Mouse (Mus musculus) midbrain, embryonic 15.5 days (tissue): ENCODE measurements around the gene Samd4b. TPM values are rescaled to one million over a fixed set of nuclear protein-coding genes. Genes with fewer than 3 reads are reported as not detected.

Experiments used
- ATAC-seq: fragments of 200-750 bp; cut with Nextera tagmentation; replicated peaks from 2 replicates; pipeline ENCODE4 v1.8.0; 2017; ENCODE audit warnings: moderate TSS enrichment
- H3K27ac ChIP-seq: fragments of 300-500 bp; sonication (generic); 2 replicates; pipeline ENCODE4 v1.5.1; 2015; ENCODE audit warnings: mild to moderate bottlenecking, inconsistent platforms
- H3K27me3 ChIP-seq: fragments of 300-500 bp; sonication (generic); replicated peaks from 2 replicates; pipeline ENCODE4 v1.6.1; 2015; ENCODE audit warnings: inconsistent platforms
- H3K36me3 ChIP-seq: fragments of 300-500 bp; sonication (generic); replicated peaks from 2 replicates; pipeline ENCODE4 v1.6.1; 2015; ENCODE audit warnings: inconsistent platforms
- H3K4me1 ChIP-seq: fragments of 300-500 bp; sonication (generic); 2 replicates; pipeline ENCODE4 v1.6.1; 2015; ENCODE audit warnings: inconsistent platforms
- H3K4me2 ChIP-seq: fragments of 300-500 bp; sonication (generic); 2 replicates; pipeline ENCODE4 v1.6.1; 2015; ENCODE audit warnings: inconsistent platforms, mild to moderate bottlenecking, moderate library complexity
- H3K4me3 ChIP-seq: fragments of 300-500 bp; sonication (generic); 2 replicates; pipeline ENCODE4 v1.5.1; 2015; ENCODE audit warnings: mild to moderate bottlenecking, inconsistent platforms
- H3K9ac ChIP-seq: fragments of 300-500 bp; sonication (generic); 2 replicates; pipeline ENCODE4 v1.6.1; 2015; ENCODE audit warnings: mild to moderate bottlenecking, inconsistent platforms
- H3K9me3 ChIP-seq: fragments of 300-500 bp; sonication (generic); 2 replicates; pipeline ENCODE4 v1.6.1; 2016; ENCODE audit warnings: inconsistent platforms
- WGBS: fragments of 180-500 bp; shearing (Covaris S2); methylation state at CpG from one replicate; pipeline ENCODE4 v1.1.7; 2015; ENCODE audit warnings: mixed read lengths; 5-methylcytosine and 5-hydroxymethylcytosine counted together
- polyA plus RNA-seq: library from polyadenylated mRNA; unstranded; fragments of >200 nt; fragmentation: Nextera tagmentation; extraction: Ambion mirVana; gene quantifications from 2 replicates; pipeline ENCODE4 v1.2.1, GENCODE M21; 2015

Samd4b gene
- polyA plus RNA-seq, 1 experiment from 2014 or later = 22.8 TPM

GRCm38 (mm10) chr7:28585001-28585400 is 12.9 kb downstream of the Samd4b start:
- H3K27me3 ChIP-seq = no peaks in the 10 kb centered on the region
- H3K9ac ChIP-seq = no peak overlapping the region
- H3K27ac ChIP-seq = no peak overlapping the region
- H3K36me3 ChIP-seq = no peaks in the 10 kb centered on the region
- H3K4me1 ChIP-seq = peaks cover 13% of the 10 kb centered on the region
- no peak for ATAC-seq
- H3K4me3 ChIP-seq = no peak overlapping the region
- WGBS = 78% methylated on average over 6 of the region's 6 CpGs
- H3K9me3 ChIP-seq = no peaks in the 10 kb centered on the region
- no peak overlapping the region for H3K4me2 ChIP-seq

DNA sequence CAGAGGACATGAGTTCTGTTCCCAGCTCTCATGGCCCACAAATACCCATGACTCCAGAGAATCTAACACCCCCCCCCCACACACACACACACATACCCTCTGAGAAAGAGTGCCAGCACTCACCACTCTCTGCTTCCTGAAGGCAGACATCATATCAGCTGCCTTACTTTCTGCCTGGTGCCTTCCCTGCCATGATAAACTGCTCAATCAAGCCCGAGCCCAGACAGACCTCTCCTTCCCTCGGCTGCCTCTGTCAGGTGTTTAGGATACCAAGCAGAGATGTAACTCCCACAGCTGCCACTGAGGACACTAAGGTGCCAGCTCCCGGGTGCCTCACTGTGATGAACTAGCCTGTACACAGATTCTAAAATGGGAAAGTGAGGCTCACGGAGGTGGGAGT is 13.5 kb downstream of the Samd4b start:
- no peak overlapping the region for H3K27ac ChIP-seq
- no peak for ATAC-seq
- no peaks in the 10 kb centered on the region for H3K27me3 ChIP-seq
- H3K4me1 ChIP-seq = peaks cover 13% of the 10 kb centered on the region
- H3K36me3 ChIP-seq = no peaks in the 10 kb centered on the region
- H3K4me3 ChIP-seq = no peak overlapping the region
- no peaks in the 10 kb centered on the region for H3K9me3 ChIP-seq
- 89% methylated on average over 4 of the region's 4 CpGs for WGBS
- H3K4me2 ChIP-seq = no peak overlapping the region
- no peak overlapping the region for H3K9ac ChIP-seq

GRCm38 (mm10) chr7:28583570-28584344 is 14.2 kb downstream of the Samd4b start:
- Histone ChIP-seq H3K4me3 (no peak overlapping the region), H3K9ac (no peak overlapping the region), H3K4me2 (no peak overlapping the region), H3K4me1 (peaks cover 13% of the 10 kb centered on the region), H3K27me3 (no peaks in the 10 kb centered on the region), H3K36me3 (no peaks in the 10 kb centered on the region), H3K27ac (no peak overlapping the region), H3K9me3 (no peaks in the 10 kb centered on the region)
- WGBS = 86% methylated on average over 8 of the region's 8 CpGs
- ATAC-seq = no peak

GRCm38 (mm10) chr7:28582841-28583240 is 15.1 kb downstream of the Samd4b start:
- no peaks in the 10 kb centered on the region for H3K36me3 ChIP-seq
- peaks cover 13% of the 10 kb centered on the region for H3K4me1 ChIP-seq
- H3K27me3 ChIP-seq = no peaks in the 10 kb centered on the region
- H3K4me3 ChIP-seq = no peak overlapping the region
- WGBS = 78% methylated on average over 11 of the region's 11 CpGs
- no peak overlapping the region for H3K4me2 ChIP-seq
- H3K9me3 ChIP-seq = no peaks in the 10 kb centered on the region
- H3K27ac ChIP-seq = no peak overlapping the region
- H3K9ac ChIP-seq = no peak overlapping the region
- no peak for ATAC-seq

DNA sequence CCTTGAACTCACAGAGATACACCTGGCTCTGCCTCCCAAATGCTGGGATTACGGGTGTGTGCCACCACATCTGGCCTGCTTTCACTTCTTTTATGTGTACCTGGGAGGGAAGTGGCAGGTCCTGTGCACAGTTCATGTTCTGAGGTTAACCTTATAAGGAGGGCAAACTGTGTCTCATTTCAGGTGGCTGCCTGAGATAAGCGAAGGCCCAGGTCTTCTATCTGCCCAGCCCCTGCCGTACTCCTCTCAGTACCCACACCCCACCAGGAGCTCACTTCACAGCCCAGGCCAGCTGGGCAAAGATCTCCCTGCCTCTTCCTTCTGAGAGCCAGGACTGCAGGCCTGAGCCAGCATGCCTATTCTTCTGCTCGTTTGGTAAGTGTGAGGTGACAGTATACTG is 16.2 kb downstream of the Samd4b start:
- no peak overlapping the region for H3K4me2 ChIP-seq
- no peaks in the 10 kb centered on the region for H3K27me3 ChIP-seq
- H3K27ac ChIP-seq = no peak overlapping the region
- no peaks in the 10 kb centered on the region for H3K36me3 ChIP-seq
- peaks cover 6% of the 10 kb centered on the region for H3K4me1 ChIP-seq
- H3K9ac ChIP-seq = no peak overlapping the region
- 91% methylated on average over 4 of the region's 4 CpGs for WGBS
- no peak overlapping the region for H3K4me3 ChIP-seq
- ATAC-seq = no peak
- no peaks in the 10 kb centered on the region for H3K9me3 ChIP-seq

DNA sequence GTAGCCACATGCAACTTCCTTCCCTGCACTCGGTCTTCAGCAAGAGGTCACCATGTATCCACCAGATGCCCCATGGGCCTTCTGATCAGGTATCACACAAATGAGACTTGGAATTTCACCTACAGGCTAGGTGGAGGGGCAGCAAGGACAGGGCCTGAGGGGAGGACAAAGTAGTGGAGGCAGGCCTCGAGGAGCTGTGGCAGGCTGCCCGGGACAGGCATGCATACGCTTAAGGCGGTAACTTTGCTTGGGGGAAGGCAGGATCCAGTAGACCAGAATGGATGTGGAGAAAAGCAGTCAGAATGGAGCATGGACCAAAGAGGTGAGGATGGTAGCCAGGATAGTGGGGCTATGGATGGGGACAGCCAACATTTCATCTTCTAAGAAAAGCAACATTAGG is 18.1 kb downstream of the Samd4b start:
- H3K4me2 ChIP-seq = no peak overlapping the region
- H3K4me1 ChIP-seq = peaks cover 7% of the 10 kb centered on the region; the same call in 1 of the 2 replicates
- WGBS = 80% methylated on average over 5 of the region's 5 CpGs

DNA sequence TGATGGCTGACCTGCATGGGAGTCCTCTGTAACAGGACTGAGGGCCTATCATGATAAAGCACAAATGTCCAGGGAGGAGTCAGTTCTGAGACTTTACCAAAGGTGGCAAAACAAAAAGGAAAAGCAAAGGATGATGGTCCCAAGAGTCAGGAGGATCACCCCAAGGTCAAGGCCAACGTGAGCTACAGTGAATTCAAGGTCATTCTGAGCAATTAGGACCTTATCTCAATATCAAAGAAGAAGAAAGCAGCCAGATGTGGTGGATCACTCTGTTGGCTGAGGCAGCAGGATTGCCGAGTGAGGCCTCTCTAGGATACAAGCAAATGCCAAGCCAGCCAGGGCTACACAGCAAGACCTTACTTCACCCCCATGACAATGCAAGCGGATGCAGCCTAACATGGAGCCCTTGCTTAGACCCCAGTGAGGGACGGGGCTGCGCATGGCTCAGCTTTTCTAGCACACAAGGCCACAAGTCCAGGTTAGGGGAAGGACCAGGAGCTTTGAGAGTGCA is 19.3 kb downstream of the Samd4b start:
- no peaks in the 10 kb centered on the region for H3K27me3 ChIP-seq
- no peaks in the 10 kb centered on the region for H3K36me3 ChIP-seq
- H3K4me3 ChIP-seq = no peak overlapping the region
- H3K4me1 ChIP-seq = peaks cover 7% of the 10 kb centered on the region; the same call in 1 of the 2 replicates
- no peak overlapping the region for H3K27ac ChIP-seq
- H3K4me2 ChIP-seq = no peak overlapping the region
- H3K9ac ChIP-seq = no peak overlapping the region
- ATAC-seq = no peak
- no peaks in the 10 kb centered on the region for H3K9me3 ChIP-seq
- WGBS = 81% methylated on average over 5 of the region's 5 CpGs

More for the DNA sequence above, 18.1 kb downstream of the Samd4b start:
- H3K4me3 ChIP-seq = no peak overlapping the region
- no peaks in the 10 kb centered on the region for H3K36me3 ChIP-seq
- no peaks in the 10 kb centered on the region for H3K9me3 ChIP-seq
- no peak overlapping the region for H3K27ac ChIP-seq
- no peak overlapping the region for H3K9ac ChIP-seq
- no peaks in the 10 kb centered on the region for H3K27me3 ChIP-seq
- ATAC-seq = no peak

DNA sequence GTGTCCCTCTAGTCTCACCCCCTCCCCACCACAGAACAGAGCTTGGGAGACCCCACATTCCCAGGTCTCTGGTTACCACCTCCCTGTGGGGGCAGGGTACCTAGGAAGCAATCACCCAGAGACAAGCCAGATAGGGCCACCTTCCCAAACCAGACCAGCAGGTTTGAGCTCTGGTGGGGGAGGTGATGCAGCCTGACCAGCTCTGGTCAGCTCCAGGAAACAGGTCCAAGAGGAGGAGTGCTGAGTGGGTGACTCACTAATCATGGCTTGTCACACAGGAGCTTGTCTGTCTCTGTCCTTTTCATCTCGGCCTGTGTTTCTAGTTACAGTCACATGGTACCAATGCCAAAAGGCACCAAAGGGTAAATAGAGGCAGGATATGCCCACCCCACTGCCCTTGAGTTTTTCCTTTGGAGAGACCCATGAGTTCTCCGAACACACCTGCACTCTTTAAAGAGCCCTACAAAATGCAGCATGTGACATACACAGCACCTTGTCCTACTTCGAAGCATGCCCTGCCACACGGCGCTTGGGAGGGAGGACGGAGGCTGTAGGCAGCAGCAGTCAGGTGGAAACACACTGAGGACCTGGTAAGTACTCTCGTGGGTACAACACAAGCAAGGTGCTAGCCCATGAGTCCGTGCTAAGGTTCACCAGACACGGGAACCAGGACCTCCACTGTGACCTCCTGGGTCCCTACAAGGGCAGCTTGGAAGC is 20.0 kb downstream of the Samd4b start:
- Histone ChIP-seq H3K4me3 (no peak overlapping the region), H3K9me3 (no peaks in the 10 kb centered on the region), H3K4me1 (peaks cover 7% of the 10 kb centered on the region; the same call in 1 of the 2 replicates), H3K27ac (no peak overlapping the region), H3K36me3 (no peaks in the 10 kb centered on the region), H3K9ac (no peak overlapping the region), H3K27me3 (no peaks in the 10 kb centered on the region), H3K4me2 (no peak overlapping the region)
- ATAC-seq = no peak
- 87% methylated on average over 9 of the region's 9 CpGs for WGBS

DNA sequence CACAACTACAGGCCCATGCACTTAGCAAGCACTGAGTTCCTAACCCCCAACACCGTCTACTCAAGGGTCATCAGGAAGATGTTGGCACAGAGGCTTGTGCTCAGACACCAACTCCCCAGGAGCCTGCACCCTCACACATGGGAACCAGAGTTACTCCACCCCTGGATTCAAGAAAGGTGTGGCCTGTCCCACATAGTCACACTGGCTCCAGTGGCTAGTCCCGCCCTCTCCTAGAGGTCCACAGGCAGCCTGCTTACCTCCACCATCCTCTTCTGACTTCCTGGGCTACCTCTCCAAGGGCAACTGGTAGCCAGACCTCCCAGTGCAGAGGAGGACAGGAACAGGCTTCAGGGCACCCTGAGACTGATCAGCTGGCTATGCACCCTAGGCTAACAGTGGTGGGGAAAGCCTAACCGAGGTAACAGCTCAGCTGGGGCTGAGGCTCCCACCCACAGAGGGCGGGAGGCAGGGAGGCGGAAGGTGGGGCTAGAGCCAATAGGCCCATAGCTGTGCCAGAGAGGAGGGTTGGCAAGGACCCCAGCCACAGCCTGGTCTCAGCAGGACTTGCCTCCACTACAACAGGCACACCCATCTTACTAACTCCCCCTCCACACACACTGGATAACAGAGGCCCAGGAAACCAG is 21.6 kb downstream of the Samd4b start:
- Histone ChIP-seq H3K4me2 (no peak overlapping the region), H3K9ac (no peak overlapping the region), H3K4me1 (peaks cover 7% of the 10 kb centered on the region; the same call in 1 of the 2 replicates), H3K36me3 (no peaks in the 10 kb centered on the region), H3K9me3 (no peaks in the 10 kb centered on the region), H3K27ac (no peak overlapping the region), H3K4me3 (no peak overlapping the region), H3K27me3 (no peaks in the 10 kb centered on the region)
- 76% methylated on average over 5 of the region's 5 CpGs for WGBS
- ATAC-seq = 0 out of 2 replicates have a peak, but pooled peaks have one; percentile 35

GRCm38 (mm10) chr7:28575597-28575996 is 22.3 kb downstream of the Samd4b start:
- Histone ChIP-seq H3K4me2 (no peak overlapping the region), H3K4me3 (no peak overlapping the region), H3K36me3 (no peaks in the 10 kb centered on the region), H3K9ac (no peak overlapping the region), H3K27ac (no peak overlapping the region), H3K9me3 (no peaks in the 10 kb centered on the region), H3K27me3 (no peaks in the 10 kb centered on the region), H3K4me1 (peaks cover 7% of the 10 kb centered on the region; the same call in 1 of the 2 replicates)
- WGBS = 96% methylated on average over 11 of the region's 11 CpGs
- ATAC-seq = no peak

GRCm38 (mm10) chr7:28573236-28573635 is 24.7 kb downstream of the Samd4b start:
- H3K4me1 ChIP-seq = peaks cover 7% of the 10 kb centered on the region; the same call in 1 of the 2 replicates
- H3K4me3 ChIP-seq = no peak overlapping the region
- no peak overlapping the region for H3K9ac ChIP-seq
- no peak overlapping the region for H3K4me2 ChIP-seq
- whole genome bisulfite sequencing = 98% methylated on average over 3 of the region's 3 CpGs
- no peaks in the 10 kb centered on the region for H3K27me3 ChIP-seq
- no peak overlapping the region for H3K27ac ChIP-seq
- ATAC-seq = no peak
- no peaks in the 10 kb centered on the region for H3K36me3 ChIP-seq
- H3K9me3 ChIP-seq = no peaks in the 10 kb centered on the region

DNA sequence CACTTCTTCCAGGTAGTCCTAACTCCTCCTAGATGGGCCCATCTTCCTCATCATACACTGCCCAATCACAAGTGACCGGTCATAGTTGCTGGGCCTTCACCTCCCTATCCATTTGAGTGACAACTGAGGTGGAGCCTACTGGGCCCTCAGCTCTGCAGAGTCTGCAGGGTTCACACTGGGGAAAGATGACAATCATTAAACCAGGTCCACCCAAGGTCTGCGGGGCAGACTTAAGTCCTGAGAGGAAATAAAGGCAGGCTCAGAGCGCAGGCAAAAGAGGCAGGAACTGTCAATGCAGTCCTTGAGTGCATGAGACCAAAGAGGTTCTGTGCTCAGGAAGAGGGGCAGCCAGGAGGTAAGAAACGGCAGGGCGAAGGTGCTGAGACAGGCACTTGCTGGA is 25.3 kb downstream of the Samd4b start:
- Histone ChIP-seq H3K9me3 (no peaks in the 10 kb centered on the region), H3K4me2 (no peak overlapping the region), H3K4me3 (no peak overlapping the region), H3K4me1 (peaks cover 7% of the 10 kb centered on the region; the same call in 1 of the 2 replicates), H3K36me3 (peaks cover 3% of the 10 kb centered on the region; the same call in 1 of the 2 replicates), H3K27me3 (no peaks in the 10 kb centered on the region), H3K9ac (no peak overlapping the region), H3K27ac (no peak overlapping the region)
- ATAC-seq = no peak
- WGBS = 94% methylated on average over 5 of the region's 5 CpGs
